Mouse (Mus musculus): ENCODE results near the gene Ccl19.
"Not testable (repeated sequence)": the region's sequence is repeated elsewhere in the genome, so short reads cannot be mapped to it uniquely, and the experiment has no call there.

Gene Ccl19

GRCm38 (mm10) chr4:42756477-42756876 lies at the start of gene Ccl19:
TSS of gene Ccl19 (minus strand) at chr4:42756577.
- not testable (repeated sequence) for DNase-seq

DNA sequence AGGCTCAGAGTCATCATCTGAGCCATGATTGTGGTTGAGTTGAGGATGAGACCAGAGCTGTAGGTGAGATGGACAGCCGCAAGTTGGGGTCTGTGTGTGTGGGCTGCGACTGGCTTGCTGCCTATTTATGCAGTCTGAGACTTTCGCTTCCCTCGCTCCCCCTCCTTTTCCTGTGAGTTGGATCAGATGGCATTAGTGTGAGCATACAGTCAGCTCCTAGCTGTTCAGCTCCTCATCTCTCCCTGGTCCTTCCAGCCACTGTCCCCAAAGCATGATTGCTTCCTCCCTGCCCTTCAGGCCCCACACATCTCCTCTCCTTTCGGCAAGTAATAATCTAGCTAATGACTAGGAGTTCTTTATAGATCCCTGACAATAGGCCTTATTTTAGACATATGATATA lies 17.5 kb upstream of the Ccl19 start, which contains the start of gene Ccl21a:
Gene Ccl21a, minus strand, starts transcription at position 101 of the 400 bp plus-strand sequence.
- DNase-seq: not testable (repeated sequence)

GRCm38 (mm10) chr4:42735245-42735644 lies 21.1 kb downstream of the Ccl19 start, which contains the start of gene 4930578G10Rik:
TSS of gene 4930578G10Rik (plus strand) at chr4:42735545.
- not testable (repeated sequence) for DNase-seq
